Mouse (Mus musculus): ENCODE data around the gene Irs3.

DNA sequence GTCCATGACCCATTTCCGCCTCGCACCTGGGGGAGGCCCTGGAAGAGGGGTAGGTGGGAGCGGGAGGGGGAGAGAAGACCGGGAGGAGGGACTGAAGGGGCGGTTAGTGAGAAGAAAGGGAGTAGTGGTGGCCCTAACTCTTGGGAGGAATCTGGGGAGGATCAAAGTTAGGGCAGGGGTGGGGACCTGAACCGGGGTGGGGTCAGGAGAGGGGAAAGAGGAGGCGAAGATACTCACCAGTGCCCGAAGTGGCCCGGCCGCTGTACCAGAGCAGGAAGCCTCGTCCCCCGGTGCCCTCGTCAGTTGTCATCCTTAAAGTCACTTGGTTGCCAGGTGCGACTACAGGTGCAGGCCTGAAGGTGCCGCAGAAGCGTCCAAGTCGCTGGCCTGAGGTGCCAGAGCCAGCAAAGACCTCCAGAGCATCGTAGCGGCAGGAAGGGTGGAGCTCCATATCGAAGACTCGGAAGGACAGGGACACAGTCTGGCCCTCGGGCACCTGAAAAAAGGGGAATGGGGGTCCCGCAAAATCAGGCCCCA lies 36.8 kb downstream of the Irs3 start:
- no peak for TF ChIP-seq USF1 (IDR thresholded peaks at IDR 0.05; ENCODE audit: low read depth)
- TF ChIP-seq MYOG (IDR thresholded peaks at IDR 0.05; ENCODE audit: control insufficient read depth in 1 of 3, insufficient read depth in 1 of 3, insufficient read length in 2 of 3, low read depth in 2 of 3), result no peak
- no peak for TF ChIP-seq MAX (IDR thresholded peaks at IDR 0.05; ENCODE audit: low read depth)
- no peak for TF ChIP-seq POLR2A (IDR thresholded peaks at IDR 0.05; ENCODE audit: insufficient read length, low read depth)
- no peak for TF ChIP-seq MYOD1 (IDR thresholded peaks at IDR 0.05; ENCODE audit: control insufficient read depth in 1 of 3, insufficient read length in 2 of 3, low read depth in 2 of 3)
- TF ChIP-seq POLR2AphosphoS2 (IDR thresholded peaks at IDR 0.05; ENCODE audit: insufficient read length, low read depth), result no peak
- TF ChIP-seq E2F4 (IDR thresholded peaks at IDR 0.05; ENCODE audit: insufficient read depth), result no peak

Measured in myocyte (in vitro differentiated cells).